Mouse (Mus musculus): ENCODE measurements around the gene Spns3. TPM values are rescaled to one million over a fixed set of nuclear protein-coding genes. Genes with fewer than 3 reads are reported as not detected.

Spns3 gene
- polyA plus RNA-seq, 1 experiment from 2014 or later, result 0.14 TPM

- ATAC-seq (replicated peaks; ENCODE audit: insufficient number of reproducible peaks, insufficient read depth, low FRiP score, low read depth), result no peak
- Histone ChIP-seq H3K27ac (no peak overlapping the region), H3K9me3 (replicated peaks) (no peaks in the 10 kb centered on the region), H3K4me1 (replicated peaks) (peaks cover 26% of the 10 kb centered on the region), H3K4me2 (no peak overlapping the region), H3K9ac (no peak overlapping the region), H3K36me3 (no peaks in the 10 kb centered on the region), H3K27me3 (no peaks in the 10 kb centered on the region), H3K4me3 (no peak overlapping the region)
- 66% methylated on average over 2 of the region's 2 CpGs for WGBS
Measured at GRCm38 (mm10) chr11:72479499-72479898, 70.8 kb downstream of the Spns3 start.

GRCm38 (mm10) chr11:72478228-72478627 lies 72.1 kb downstream of the Spns3 start:
- peak overlapping the region; percentile 53 for H3K27ac ChIP-seq
- H3K4me2 ChIP-seq, result no peak overlapping the region
- no peaks in the 10 kb centered on the region for H3K9me3 ChIP-seq (replicated peaks)
- ATAC-seq (replicated peaks; ENCODE audit: insufficient number of reproducible peaks, insufficient read depth, low FRiP score, low read depth), result no peak
- 30% methylated on average over 6 of the region's 6 CpGs for WGBS
- H3K4me1 ChIP-seq (replicated peaks), result peaks cover 25% of the 10 kb centered on the region
- H3K4me3 ChIP-seq, result no peak overlapping the region
- H3K9ac ChIP-seq, result no peak overlapping the region
- H3K27me3 ChIP-seq, result no peaks in the 10 kb centered on the region
- no peaks in the 10 kb centered on the region for H3K36me3 ChIP-seq

- peaks cover 22% of the 10 kb centered on the region for H3K4me1 ChIP-seq (replicated peaks)
- H3K4me3 ChIP-seq, result no peak overlapping the region
- no peak overlapping the region for H3K4me2 ChIP-seq
- ATAC-seq (replicated peaks; ENCODE audit: insufficient number of reproducible peaks, insufficient read depth, low FRiP score, low read depth), result no peak
- no peaks in the 10 kb centered on the region for H3K27me3 ChIP-seq
- H3K36me3 ChIP-seq, result no peaks in the 10 kb centered on the region
- H3K9ac ChIP-seq, result 0 out of 2 replicates have a peak overlapping the region, but pooled peaks have one; percentile 24
- H3K9me3 ChIP-seq (replicated peaks), result no peaks in the 10 kb centered on the region
- 87% methylated on average over 1 of the region's 1 CpGs for WGBS
- peak overlapping the region; percentile 53 for H3K27ac ChIP-seq
Measured at GRCm38 (mm10) chr11:72477653-72478052, 72.7 kb downstream of the Spns3 start.

GRCm38 (mm10) chr11:72477182-72477581 lies 73.1 kb downstream of the Spns3 start:
- no peaks in the 10 kb centered on the region for H3K9me3 ChIP-seq (replicated peaks)
- H3K27me3 ChIP-seq, result no peaks in the 10 kb centered on the region
- no peak for ATAC-seq (replicated peaks; ENCODE audit: insufficient number of reproducible peaks, insufficient read depth, low FRiP score, low read depth)
- H3K9ac ChIP-seq, result 0 out of 2 replicates have a peak overlapping the region, but pooled peaks have one; percentile 24
- 41% methylated on average over 5 of the region's 5 CpGs for WGBS
- H3K4me3 ChIP-seq, result no peak overlapping the region
- H3K4me1 ChIP-seq (replicated peaks), result peaks cover 21% of the 10 kb centered on the region
- H3K27ac ChIP-seq, result peak overlapping the region; percentile 53
- no peak overlapping the region for H3K4me2 ChIP-seq
- no peaks in the 10 kb centered on the region for H3K36me3 ChIP-seq

- WGBS, result 73% methylated on average over 7 of the region's 7 CpGs
- Histone ChIP-seq H3K9ac (no peak overlapping the region), H3K4me2 (no peak overlapping the region)
Measured at GRCm38 (mm10) chr11:72476074-72476625, 74.2 kb downstream of the Spns3 start.

GRCm38 (mm10) chr11:72475408-72475807 lies 74.9 kb downstream of the Spns3 start:
- 64% methylated on average over 7 of the region's 7 CpGs for WGBS
- ATAC-seq (replicated peaks; ENCODE audit: insufficient number of reproducible peaks, insufficient read depth, low FRiP score, low read depth), result 0 out of 2 replicates have a peak, but pooled peaks have one; percentile 32
- H3K4me2 ChIP-seq, result no peak overlapping the region
- no peaks in the 10 kb centered on the region for H3K27me3 ChIP-seq
- H3K36me3 ChIP-seq, result no peaks in the 10 kb centered on the region
- peak overlapping the region; percentile 48; the same call in 1 of the 2 replicates for H3K27ac ChIP-seq
- H3K4me3 ChIP-seq, result no peak overlapping the region
- H3K9ac ChIP-seq, result no peak overlapping the region
- no peaks in the 10 kb centered on the region for H3K9me3 ChIP-seq (replicated peaks)
- H3K4me1 ChIP-seq (replicated peaks), result peaks cover 18% of the 10 kb centered on the region

More at GRCm38 (mm10) chr11:72476074-72476625, 74.2 kb downstream of the Spns3 start:
- Histone ChIP-seq H3K4me3 (no peak overlapping the region), H3K4me1 (replicated peaks) (peaks cover 14% of the 10 kb centered on the region), H3K36me3 (no peaks in the 10 kb centered on the region), H3K9me3 (replicated peaks) (no peaks in the 10 kb centered on the region), H3K27me3 (no peaks in the 10 kb centered on the region), H3K27ac (0 out of 2 replicates have a peak overlapping the region, but pooled peaks have one; percentile 48)
- no peak for ATAC-seq (replicated peaks; ENCODE audit: insufficient number of reproducible peaks, insufficient read depth, low FRiP score, low read depth)

GRCm38 (mm10) chr11:72474926-72475325 lies 75.4 kb downstream of the Spns3 start:
- no peak for ATAC-seq (replicated peaks; ENCODE audit: insufficient number of reproducible peaks, insufficient read depth, low FRiP score, low read depth)
- H3K4me3 ChIP-seq, result no peak overlapping the region
- no peak overlapping the region for H3K9ac ChIP-seq
- no peak overlapping the region for H3K4me2 ChIP-seq
- WGBS, result 74% methylated on average over 3 of the region's 3 CpGs
- peak overlapping the region; percentile 27; the same call in 1 of the 2 replicates for H3K27ac ChIP-seq
- no peaks in the 10 kb centered on the region for H3K9me3 ChIP-seq (replicated peaks)
- no peaks in the 10 kb centered on the region for H3K27me3 ChIP-seq
- H3K4me1 ChIP-seq (replicated peaks), result peaks cover 23% of the 10 kb centered on the region
- H3K36me3 ChIP-seq, result no peaks in the 10 kb centered on the region

- H3K36me3 ChIP-seq, result no peaks in the 10 kb centered on the region
- no peak overlapping the region for H3K4me3 ChIP-seq
- H3K27me3 ChIP-seq, result no peaks in the 10 kb centered on the region
- ATAC-seq (replicated peaks; ENCODE audit: insufficient number of reproducible peaks, insufficient read depth, low FRiP score, low read depth), result no peak
- 85% methylated on average over 4 of the region's 4 CpGs for WGBS
- H3K9ac ChIP-seq, result no peak overlapping the region
- no peaks in the 10 kb centered on the region for H3K9me3 ChIP-seq (replicated peaks)
- no peak overlapping the region for H3K4me2 ChIP-seq
- no peak overlapping the region for H3K27ac ChIP-seq
- H3K4me1 ChIP-seq (replicated peaks), result peaks cover 37% of the 10 kb centered on the region
Measured at GRCm38 (mm10) chr11:72473540-72473939, 76.8 kb downstream of the Spns3 start.

GRCm38 (mm10) chr11:72471381-72471780 lies 78.9 kb downstream of the Spns3 start:
- Histone ChIP-seq H3K9me3 (replicated peaks) (no peaks in the 10 kb centered on the region), H3K4me3 (no peak overlapping the region), H3K27ac (no peak overlapping the region), H3K27me3 (no peaks in the 10 kb centered on the region), H3K9ac (no peak overlapping the region), H3K4me1 (replicated peaks) (peaks cover 44% of the 10 kb centered on the region), H3K36me3 (no peaks in the 10 kb centered on the region), H3K4me2 (no peak overlapping the region)
- WGBS, result 83% methylated on average over 6 of the region's 6 CpGs
- no peak for ATAC-seq (replicated peaks; ENCODE audit: insufficient number of reproducible peaks, insufficient read depth, low FRiP score, low read depth)

- ATAC-seq (replicated peaks; ENCODE audit: insufficient number of reproducible peaks, insufficient read depth, low FRiP score, low read depth), result no peak
- Histone ChIP-seq H3K4me1 (replicated peaks) (peaks cover 47% of the 10 kb centered on the region), H3K27me3 (no peaks in the 10 kb centered on the region), H3K9ac (no peak overlapping the region), H3K9me3 (replicated peaks) (no peaks in the 10 kb centered on the region), H3K4me2 (no peak overlapping the region), H3K36me3 (no peaks in the 10 kb centered on the region), H3K27ac (peak overlapping the region; percentile 79; the same call in 1 of the 2 replicates), H3K4me3 (no peak overlapping the region)
- WGBS, result 51% methylated on average over 4 of the region's 4 CpGs
Measured at GRCm38 (mm10) chr11:72470004-72470403, 80.3 kb downstream of the Spns3 start.

GRCm38 (mm10) chr11:72469217-72469616 lies 81.1 kb downstream of the Spns3 start:
- 15% methylated on average over 5 of the region's 5 CpGs for WGBS
- H3K9ac ChIP-seq, result no peak overlapping the region
- H3K27me3 ChIP-seq, result no peaks in the 10 kb centered on the region
- no peak overlapping the region for H3K4me2 ChIP-seq
- H3K4me3 ChIP-seq, result no peak overlapping the region
- H3K36me3 ChIP-seq, result no peaks in the 10 kb centered on the region
- peaks cover 47% of the 10 kb centered on the region for H3K4me1 ChIP-seq (replicated peaks)
- no peaks in the 10 kb centered on the region for H3K9me3 ChIP-seq (replicated peaks)
- peak overlapping the region; percentile 79 for H3K27ac ChIP-seq
- peak; percentile 79 for ATAC-seq (replicated peaks; ENCODE audit: insufficient number of reproducible peaks, insufficient read depth, low FRiP score, low read depth)

- no peak overlapping the region for H3K4me3 ChIP-seq
- no peaks in the 10 kb centered on the region for H3K9me3 ChIP-seq (replicated peaks)
- no peak for ATAC-seq (replicated peaks; ENCODE audit: insufficient number of reproducible peaks, insufficient read depth, low FRiP score, low read depth)
- peak overlapping the region; percentile 79 for H3K27ac ChIP-seq
- H3K27me3 ChIP-seq, result no peaks in the 10 kb centered on the region
- no peaks in the 10 kb centered on the region for H3K36me3 ChIP-seq
- H3K4me1 ChIP-seq (replicated peaks), result peaks cover 47% of the 10 kb centered on the region
- H3K4me2 ChIP-seq, result no peak overlapping the region
- no peak overlapping the region for H3K9ac ChIP-seq
- WGBS, result 73% methylated on average over 5 of the region's 5 CpGs
Measured at GRCm38 (mm10) chr11:72468525-72468924, 81.8 kb downstream of the Spns3 start.

All from heart, embryonic 15.5 days (tissue).